In genomic region chr9:44723008-44723407, GRCm38 (mm10) we compare ENCODE assay signal across 9 mouse cellular contexts. TPM values are rescaled to one million over a fixed set of nuclear protein-coding genes. Genes with fewer than 3 reads are reported as not detected.
DNase-seq lines count a peak whose midpoint lies in the region; ATAC-seq and TF ChIP-seq lines count a peak whose summit lies in the region.
"Had no signal": no experiment of that assay in that cellular context is flagged by ENCODE, and none has a peak within 500 bp of the region (broad histone marks: within the 10 kb centered on the region; RNA-seq: fewer than 3 reads in every experiment).

No protein-coding gene starts in this region.

- TF ChIP-seq POLR2A in heart, adult 2 months (IDR thresholded peaks at IDR 0.05; ENCODE audit: insufficient read depth, low read depth, low read length) = no peak

- no peak for ATAC-seq in heart, embryonic 11.5 days (replicated peaks; ENCODE audit: insufficient number of reproducible peaks, low FRiP score, low TSS enrichment)
- ATAC-seq in embryonic facial prominence, embryonic 12.5 days (ENCODE audit: insufficient number of reproducible peaks, insufficient read depth, low FRiP score, low TSS enrichment) = no peak
- no peak for ATAC-seq in hindbrain, embryonic 12.5 days (ENCODE audit: low FRiP score)
- no peak for ATAC-seq in midbrain, embryonic 13.5 days
- ATAC-seq in inflammation-experienced regulatory T-cells, adult 6 months = no peak
- ATAC-seq in megakaryocyte progenitor cell, adult 5-6 weeks (replicated peaks; ENCODE audit: poor library complexity) = no peak

- 15% methylated on average over 7 of the region's 7 CpGs for WGBS in heart, adult 2 months
- WGBS in heart, embryonic 11.5 days (ENCODE audit: insufficient replicate concordance) = 33% methylated on average over 7 of the region's 7 CpGs
- 29% methylated on average over 7 of the region's 7 CpGs for WGBS in embryonic facial prominence, embryonic 12.5 days
- WGBS in hindbrain, embryonic 12.5 days = 39% methylated on average over 7 of the region's 7 CpGs
- 62% methylated on average over 7 of the region's 7 CpGs for WGBS in midbrain, embryonic 13.5 days

- H3K27ac ChIP-seq in heart, adult 2 months = peak overlapping the region; percentile 90
- no peak overlapping the region for H3K27ac ChIP-seq in heart, embryonic 11.5 days (ENCODE audit: low read depth, low read length)
- H3K27ac ChIP-seq in embryonic facial prominence, embryonic 12.5 days = peak overlapping the region; percentile 71
- H3K27ac ChIP-seq in hindbrain, embryonic 12.5 days = peak overlapping the region; percentile 86
- H3K27ac ChIP-seq in midbrain, embryonic 13.5 days = peak overlapping the region; percentile 86

- TF ChIP-seq EP300 in heart, adult 2 months (IDR thresholded peaks at IDR 0.05; ENCODE audit: insufficient read depth, low read depth, low read length) = 0 out of 2 replicates have a peak, but pooled peaks have one; percentile 37

- H3K9ac ChIP-seq in heart, adult 2 months (ENCODE audit: low read depth, low read length) = no peak overlapping the region; the same call in 1 of the 2 replicates
- no peak overlapping the region for H3K9ac ChIP-seq in heart, embryonic 11.5 days (ENCODE audit: low read depth, low read length)
- 0 out of 2 replicates have a peak overlapping the region, but pooled peaks have one; percentile 16 for H3K9ac ChIP-seq in embryonic facial prominence, embryonic 12.5 days
- no peak overlapping the region; the same call in 1 of the 2 replicates for H3K9ac ChIP-seq in hindbrain, embryonic 12.5 days
- no peak overlapping the region for H3K9ac ChIP-seq in midbrain, embryonic 13.5 days (replicated peaks)

- DNase-seq in heart, adult 2 months = peak in 1 of 2 experiments; percentile 49
- DNase-seq in gastrocnemius, postnatal 36 days = no peak

- no peak overlapping the region for H3K4me3 ChIP-seq in heart, adult 2 months
- H3K4me3 ChIP-seq in heart, embryonic 11.5 days (ENCODE audit: low read depth, low read length) = no peak overlapping the region
- H3K4me3 ChIP-seq in embryonic facial prominence, embryonic 12.5 days = no peak overlapping the region
- no peak overlapping the region for H3K4me3 ChIP-seq in hindbrain, embryonic 12.5 days
- no peak overlapping the region for H3K4me3 ChIP-seq in midbrain, embryonic 13.5 days (replicated peaks)
- H3K4me3 ChIP-seq: left cerebral cortex, adult 2 months had no signal

- no peaks in the 10 kb centered on the region for H3K9me3 ChIP-seq in heart, embryonic 11.5 days (replicated peaks; ENCODE audit: control insufficient read depth, low read length)
- no peaks in the 10 kb centered on the region for H3K9me3 ChIP-seq in embryonic facial prominence, embryonic 12.5 days
- no peaks in the 10 kb centered on the region for H3K9me3 ChIP-seq in hindbrain, embryonic 12.5 days (replicated peaks)
- no peaks in the 10 kb centered on the region for H3K9me3 ChIP-seq in midbrain, embryonic 13.5 days

- intact Hi-C loops in heart, adult 2 months (cut with DNase I) = no loop called here
- intact Hi-C loops in gastrocnemius, postnatal 36 days (cut with DNase I) = no loop called here

- H3K4me2 ChIP-seq in heart, embryonic 11.5 days = no peak overlapping the region
- H3K4me2 ChIP-seq in embryonic facial prominence, embryonic 12.5 days (replicated peaks) = no peak overlapping the region
- no peak overlapping the region for H3K4me2 ChIP-seq in hindbrain, embryonic 12.5 days (replicated peaks)
- no peak overlapping the region for H3K4me2 ChIP-seq in midbrain, embryonic 13.5 days (replicated peaks)

- H3K36me3 ChIP-seq in heart, adult 2 months (ENCODE audit: control insufficient read depth, insufficient read depth, low read length) = peaks cover 13% of the 10 kb centered on the region
- H3K36me3 ChIP-seq in heart, embryonic 11.5 days (ENCODE audit: control insufficient read depth, insufficient read depth, low read length) = no peaks in the 10 kb centered on the region
- peaks cover 1% of the 10 kb centered on the region; the same call in 1 of the 2 replicates for H3K36me3 ChIP-seq in embryonic facial prominence, embryonic 12.5 days
- peaks cover 3% of the 10 kb centered on the region; the same call in 1 of the 2 replicates for H3K36me3 ChIP-seq in hindbrain, embryonic 12.5 days
- H3K36me3 ChIP-seq in midbrain, embryonic 13.5 days = peaks cover 4% of the 10 kb centered on the region; the same call in 1 of the 2 replicates

- H3K4me1 ChIP-seq in heart, adult 2 months (ENCODE audit: control insufficient read depth, insufficient read depth, low read length) = peaks cover 23% of the 10 kb centered on the region
- peaks cover 62% of the 10 kb centered on the region for H3K4me1 ChIP-seq in heart, embryonic 11.5 days (ENCODE audit: control insufficient read depth, insufficient read depth, low read length)
- peaks cover 47% of the 10 kb centered on the region for H3K4me1 ChIP-seq in embryonic facial prominence, embryonic 12.5 days
- H3K4me1 ChIP-seq in hindbrain, embryonic 12.5 days = peaks cover 74% of the 10 kb centered on the region
- peaks cover 89% of the 10 kb centered on the region for H3K4me1 ChIP-seq in midbrain, embryonic 13.5 days (replicated peaks)

- TF ChIP-seq CTCF in heart, adult 2 months (IDR thresholded peaks at IDR 0.05) = no peak

- no peaks in the 10 kb centered on the region for H3K27me3 ChIP-seq in heart, adult 2 months (ENCODE audit: control insufficient read depth, insufficient read depth, low read length)
- no peaks in the 10 kb centered on the region for H3K27me3 ChIP-seq in heart, embryonic 11.5 days (ENCODE audit: control insufficient read depth, insufficient read depth, low read length)
- H3K27me3 ChIP-seq in embryonic facial prominence, embryonic 12.5 days = 0 out of 2 replicates have a peak, but pooled peaks cover 4% of the 10 kb centered on the region
- no peaks in the 10 kb centered on the region for H3K27me3 ChIP-seq in hindbrain, embryonic 12.5 days
- no peaks in the 10 kb centered on the region for H3K27me3 ChIP-seq in midbrain, embryonic 13.5 days

- H3K79me2 ChIP-seq in heart, adult 2 months (replicated peaks; ENCODE audit: control insufficient read depth, insufficient read depth, low read length) = no peaks in the 10 kb centered on the region; the same call in 1 of the 2 replicates

RNA-seq across cellular contexts. Expression of gene Phldb1, which starts 12.0 kb away (rescaled TPM):
- 100 to 1,000 TPM; 104 to 108 TPM for total RNA-seq in heart, adult 2 months (2021)
- 146 and 165 TPM in 2 replicates for polyA plus RNA-seq in heart, adult 2 months (2012; rRNA removed)
- 23.6 and 24.2 TPM in 2 replicates for polyA plus RNA-seq in heart, embryonic 11.5 days (2014; fragmentation: Nextera tagmentation; extraction: Ambion mirVana)
- polyA plus RNA-seq in embryonic facial prominence, embryonic 12.5 days (2016; fragmentation: Nextera tagmentation; extraction: Ambion mirVana) = 57.1 and 60.7 TPM in 2 replicates
- polyA plus RNA-seq in hindbrain, embryonic 12.5 days (2016; fragmentation: Nextera tagmentation; extraction: Ambion mirVana) = 70.8 and 74.1 TPM in 2 replicates
- 47.9 and 55.5 TPM in 2 replicates for polyA plus RNA-seq in midbrain, embryonic 13.5 days (2015; fragmentation: Nextera tagmentation; extraction: Ambion mirVana)
- polyA plus RNA-seq in inflammation-experienced regulatory T-cells, adult 6 months (2017; shearing (Covaris generic)) = under 1 TPM; 0.41 to 0.92 (median 0.58) TPM
- total RNA-seq in megakaryocyte progenitor cell, adult 5-6 weeks (2015) = 0.64 and 1.4 TPM in 2 replicates
- 2.7 and 5.7 TPM in 2 replicates for total RNA-seq in megakaryocyte progenitor cell, adult 5-6 weeks (2017)
- 10 to 100 TPM; 33.5 to 33.9 TPM for total RNA-seq in gastrocnemius, postnatal 36 days (2021)

RNA-seq across cellular contexts. Expression of gene Arcn1, which starts 44.6 kb away (rescaled TPM):
- 10 to 100 TPM; 78.6 to 93.9 TPM for total RNA-seq in heart, adult 2 months (2021)
- 28.2 and 57.5 TPM in 2 replicates for polyA plus RNA-seq in heart, adult 2 months (2012; rRNA removed)
- polyA plus RNA-seq in heart, embryonic 11.5 days (2014; fragmentation: Nextera tagmentation; extraction: Ambion mirVana) = 139 and 168 TPM in 2 replicates
- 193 and 197 TPM in 2 replicates for polyA plus RNA-seq in embryonic facial prominence, embryonic 12.5 days (2016; fragmentation: Nextera tagmentation; extraction: Ambion mirVana)
- polyA plus RNA-seq in hindbrain, embryonic 12.5 days (2016; fragmentation: Nextera tagmentation; extraction: Ambion mirVana) = 179 and 194 TPM in 2 replicates
- 142 and 145 TPM in 2 replicates for polyA plus RNA-seq in midbrain, embryonic 13.5 days (2015; fragmentation: Nextera tagmentation; extraction: Ambion mirVana)
- polyA plus RNA-seq in inflammation-experienced regulatory T-cells, adult 6 months (2017; shearing (Covaris generic)) = 100 to 1,000 TPM in 1 of 3 experiments, 10 to 100 TPM in 2; 64.6 to 101 (median 67.3) TPM
- total RNA-seq in megakaryocyte progenitor cell, adult 5-6 weeks (2015) = 169 and 181 TPM in 2 replicates
- 163 and 188 TPM in 2 replicates for total RNA-seq in megakaryocyte progenitor cell, adult 5-6 weeks (2017)
- 10 to 100 TPM; 62.6 to 73.4 TPM for total RNA-seq in gastrocnemius, postnatal 36 days (2021)

RNA-seq across cellular contexts. Expression of gene Ift46, which starts 44.7 kb away (rescaled TPM):
- 10 to 100 TPM; 22.7 to 27.8 TPM for total RNA-seq in heart, adult 2 months (2021)
- polyA plus RNA-seq in heart, adult 2 months (2012; rRNA removed) = 28.3 and 36.1 TPM in 2 replicates
- polyA plus RNA-seq in heart, embryonic 11.5 days (2014; fragmentation: Nextera tagmentation; extraction: Ambion mirVana) = 71.4 and 72.5 TPM in 2 replicates
- 151 and 153 TPM in 2 replicates for polyA plus RNA-seq in embryonic facial prominence, embryonic 12.5 days (2016; fragmentation: Nextera tagmentation; extraction: Ambion mirVana)
- polyA plus RNA-seq in hindbrain, embryonic 12.5 days (2016; fragmentation: Nextera tagmentation; extraction: Ambion mirVana) = 153 and 161 TPM in 2 replicates
- polyA plus RNA-seq in midbrain, embryonic 13.5 days (2015; fragmentation: Nextera tagmentation; extraction: Ambion mirVana) = 171 and 183 TPM in 2 replicates
- 10 to 100 TPM; 43.4 to 67.5 (median 47.3) TPM for polyA plus RNA-seq in inflammation-experienced regulatory T-cells, adult 6 months (2017; shearing (Covaris generic))
- total RNA-seq in megakaryocyte progenitor cell, adult 5-6 weeks (2015) = 33.3 and 34.0 TPM in 2 replicates
- total RNA-seq in megakaryocyte progenitor cell, adult 5-6 weeks (2017) = 25.9 and 38.9 TPM in 2 replicates
- total RNA-seq in gastrocnemius, postnatal 36 days (2021) = 10 to 100 TPM; 21.4 to 28.2 TPM

RNA-seq across cellular contexts. Expression of gene Treh, which starts 50.0 kb away (rescaled TPM):
- total RNA-seq in heart, adult 2 months (2021) = not detected
- polyA plus RNA-seq in heart, adult 2 months (2012; rRNA removed) = not detected in 2 replicates
- not detected in 2 replicates for polyA plus RNA-seq in heart, embryonic 11.5 days (2014; fragmentation: Nextera tagmentation; extraction: Ambion mirVana)
- polyA plus RNA-seq in embryonic facial prominence, embryonic 12.5 days (2016; fragmentation: Nextera tagmentation; extraction: Ambion mirVana) = not detected in 2 replicates
- polyA plus RNA-seq in hindbrain, embryonic 12.5 days (2016; fragmentation: Nextera tagmentation; extraction: Ambion mirVana) = not detected in 2 replicates
- not detected in 2 replicates for polyA plus RNA-seq in midbrain, embryonic 13.5 days (2015; fragmentation: Nextera tagmentation; extraction: Ambion mirVana)
- polyA plus RNA-seq in inflammation-experienced regulatory T-cells, adult 6 months (2017; shearing (Covaris generic)) = not detected
- total RNA-seq in megakaryocyte progenitor cell, adult 5-6 weeks (2015) = not detected in 2 replicates
- total RNA-seq in megakaryocyte progenitor cell, adult 5-6 weeks (2017) = not detected in 2 replicates
- not detected for total RNA-seq in gastrocnemius, postnatal 36 days (2021)

Comparison
In these comparisons a context has a peak if more than half of its experiments do, and no peak if none do; other contexts are left out.
1. RNA of gene Phldb1, which starts 12.0 kb away (polyA plus RNA-seq): 146 to 165 TPM in heart, adult 2 months, 70.8 to 74.1 TPM in hindbrain, embryonic 12.5 days, 57.1 to 60.7 TPM in embryonic facial prominence, embryonic 12.5 days, 47.9 to 55.5 TPM in midbrain, embryonic 13.5 days and 23.6 to 24.2 TPM in heart, embryonic 11.5 days; 0.41 to 0.92 TPM in inflammation-experienced regulatory T-cells, adult 6 months; every median in the first group is over 10 times any median in the second.